Mouse (Mus musculus) erythroblast, embryonic 14.5 days (primary cell): Measurements from ENCODE around the gene Inafm2.

Experiments
- GATA1 ChIP-seq: IDR thresholded peaks from 2 replicates; pipeline ENCODE4 v1.6.1; 2012; ENCODE audit warnings: low read length, inconsistent platforms, mixed read lengths
- TAL1 ChIP-seq: IDR thresholded peaks from 3 replicates; pipeline ENCODE4 v1.6.1; 2012; ENCODE audit warnings: low read length, inconsistent platforms, mixed read lengths

DNA sequence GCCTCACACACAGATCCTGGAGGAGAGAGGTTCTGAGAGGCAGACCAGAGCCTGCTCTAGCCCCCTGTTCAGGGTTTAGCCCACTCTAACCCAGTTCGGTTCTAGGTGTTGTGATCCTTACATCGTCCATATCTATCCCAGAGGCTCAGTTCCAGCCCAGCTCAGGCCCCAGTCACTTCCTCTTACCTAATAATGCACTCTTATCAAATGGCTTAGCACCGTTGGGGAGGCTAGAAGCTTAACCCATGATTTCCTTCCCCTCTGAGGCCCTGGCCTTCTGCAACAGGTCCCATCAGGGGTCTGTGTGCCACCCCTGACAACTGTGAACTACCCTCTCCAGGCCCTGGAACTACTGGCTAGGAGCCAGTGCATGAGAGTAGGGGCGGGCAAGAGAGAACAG, 16.4 kb upstream of the Inafm2 start:
- TF ChIP-seq TAL1: no peak
- no peak for TF ChIP-seq GATA1
